Mouse (Mus musculus): ENCODE data around the gene Guk1. TPM values are rescaled to one million over a fixed set of nuclear protein-coding genes. Genes with fewer than 3 reads are reported as not detected.

Gene Guk1
- polyA plus RNA-seq, 1 experiment, result 284 TPM

GRCm38 (mm10) chr11:59196230-59196629 is 4.2 kb upstream of the Guk1 start:
- H3K36me3 ChIP-seq (ENCODE audit: control insufficient read depth, insufficient read depth, low read length), result no peaks in the 10 kb centered on the region
- no peaks in the 10 kb centered on the region for H3K27me3 ChIP-seq (ENCODE audit: control insufficient read depth, insufficient read depth, low read length)
- TF ChIP-seq POLR2A (IDR thresholded peaks at IDR 0.05; ENCODE audit: low read depth, low read length), result no peak
- TF ChIP-seq CTCF (IDR thresholded peaks at IDR 0.05; ENCODE audit: extremely low read depth, insufficient read length, insufficient replicate concordance, low read depth, low read length), result no peak
- peaks cover 3% of the 10 kb centered on the region; the same call in 1 of the 2 replicates for H3K4me1 ChIP-seq (ENCODE audit: control insufficient read depth, insufficient read depth, insufficient read length, low read length)
- H3K27ac ChIP-seq (ENCODE audit: insufficient read depth, low read depth, low read length), result no peak overlapping the region
- H3K4me3 ChIP-seq (ENCODE audit: low read depth, low read length), result no peak overlapping the region

GRCm38 (mm10) chr11:59191231-59192058 is 567 bp downstream of the Guk1 start:
- under 1% methylated on average over 59 of the region's 59 CpGs for WGBS
- TF ChIP-seq POLR2A (IDR thresholded peaks at IDR 0.05; ENCODE audit: low read depth, low read length), result peak; percentile 70
- no peak for TF ChIP-seq CTCF (IDR thresholded peaks at IDR 0.05; ENCODE audit: extremely low read depth, insufficient read length, insufficient replicate concordance, low read depth, low read length)
- peak overlapping the region; percentile 90 for H3K4me3 ChIP-seq (ENCODE audit: low read depth, low read length)
- no peaks in the 10 kb centered on the region for H3K27me3 ChIP-seq (ENCODE audit: control insufficient read depth, insufficient read depth, low read length)
- H3K27ac ChIP-seq (ENCODE audit: insufficient read depth, low read depth, low read length), result peak overlapping the region; percentile 97
- peaks cover 2% of the 10 kb centered on the region for H3K36me3 ChIP-seq (ENCODE audit: control insufficient read depth, insufficient read depth, low read length)
- peaks cover 16% of the 10 kb centered on the region for H3K4me1 ChIP-seq (ENCODE audit: control insufficient read depth, insufficient read depth, insufficient read length, low read length)

GRCm38 (mm10) chr11:59187706-59188105 is 4.3 kb downstream of the Guk1 start:
- Histone ChIP-seq H3K27ac (ENCODE audit: insufficient read depth, low read depth, low read length) (peak overlapping the region; percentile 84), H3K36me3 (ENCODE audit: control insufficient read depth, insufficient read depth, low read length) (peaks cover 20% of the 10 kb centered on the region), H3K27me3 (ENCODE audit: control insufficient read depth, insufficient read depth, low read length) (no peaks in the 10 kb centered on the region), H3K4me3 (ENCODE audit: low read depth, low read length) (peak overlapping the region; percentile 38), H3K4me1 (ENCODE audit: control insufficient read depth, insufficient read depth, insufficient read length, low read length) (peaks cover 37% of the 10 kb centered on the region)
- WGBS, result 29% methylated on average over 6 of the region's 6 CpGs
- TF ChIP-seq POLR2A (IDR thresholded peaks at IDR 0.05; ENCODE audit: low read depth, low read length), result peak; percentile 16; the same call in 1 of the 2 replicates
- no peak for TF ChIP-seq CTCF (IDR thresholded peaks at IDR 0.05; ENCODE audit: extremely low read depth, insufficient read length, insufficient replicate concordance, low read depth, low read length)

- Histone ChIP-seq H3K27ac (ENCODE audit: insufficient read depth, low read depth, low read length) (no peak overlapping the region), H3K4me1 (ENCODE audit: control insufficient read depth, insufficient read depth, insufficient read length, low read length) (peaks cover 37% of the 10 kb centered on the region), H3K4me3 (ENCODE audit: low read depth, low read length) (no peak overlapping the region), H3K27me3 (ENCODE audit: control insufficient read depth, insufficient read depth, low read length) (no peaks in the 10 kb centered on the region), H3K36me3 (ENCODE audit: control insufficient read depth, insufficient read depth, low read length) (peaks cover 20% of the 10 kb centered on the region)
- TF ChIP-seq CTCF (IDR thresholded peaks at IDR 0.05; ENCODE audit: extremely low read depth, insufficient read length, insufficient replicate concordance, low read depth, low read length), result no peak
- no peak for TF ChIP-seq POLR2A (IDR thresholded peaks at IDR 0.05; ENCODE audit: low read depth, low read length)
- WGBS, result 93% methylated on average over 5 of the region's 5 CpGs
Observed at GRCm38 (mm10) chr11:59185490-59185889, 6.5 kb downstream of the Guk1 start.

GRCm38 (mm10) chr11:59183821-59184220 is 8.2 kb downstream of the Guk1 start:
- WGBS, result 12% methylated on average over 3 of the region's 3 CpGs
- H3K27ac ChIP-seq (ENCODE audit: insufficient read depth, low read depth, low read length), result peak overlapping the region; percentile 88
- peaks cover 20% of the 10 kb centered on the region for H3K36me3 ChIP-seq (ENCODE audit: control insufficient read depth, insufficient read depth, low read length)
- no peaks in the 10 kb centered on the region for H3K27me3 ChIP-seq (ENCODE audit: control insufficient read depth, insufficient read depth, low read length)
- H3K4me3 ChIP-seq (ENCODE audit: low read depth, low read length), result peak overlapping the region; percentile 5; the same call in 1 of the 2 replicates
- peaks cover 35% of the 10 kb centered on the region for H3K4me1 ChIP-seq (ENCODE audit: control insufficient read depth, insufficient read depth, insufficient read length, low read length)
- TF ChIP-seq POLR2A (IDR thresholded peaks at IDR 0.05; ENCODE audit: low read depth, low read length) (no peak), CTCF (IDR thresholded peaks at IDR 0.05; ENCODE audit: extremely low read depth, insufficient read length, insufficient replicate concordance, low read depth, low read length) (peak; percentile 79; the same call in 1 of the 2 replicates)

- H3K4me1 ChIP-seq (ENCODE audit: control insufficient read depth, insufficient read depth, insufficient read length, low read length), result peaks cover 32% of the 10 kb centered on the region
- H3K36me3 ChIP-seq (ENCODE audit: control insufficient read depth, insufficient read depth, low read length), result peaks cover 20% of the 10 kb centered on the region
- no peaks in the 10 kb centered on the region for H3K27me3 ChIP-seq (ENCODE audit: control insufficient read depth, insufficient read depth, low read length)
- WGBS, result 21% methylated on average over 3 of the region's 3 CpGs
- H3K27ac ChIP-seq (ENCODE audit: insufficient read depth, low read depth, low read length), result peak within 1 kb of the TSS; percentile 88
- peak within 1 kb of the TSS; percentile 29 for H3K4me3 ChIP-seq (ENCODE audit: low read depth, low read length)
- TF ChIP-seq POLR2A (IDR thresholded peaks at IDR 0.05; ENCODE audit: low read depth, low read length) (no peak), CTCF (IDR thresholded peaks at IDR 0.05; ENCODE audit: extremely low read depth, insufficient read length, insufficient replicate concordance, low read depth, low read length) (no peak)
Observed at GRCm38 (mm10) chr11:59182864-59183331, 9.1 kb downstream of the Guk1 start, which contains the start of gene Gjc2. Gene Gjc2, minus strand, starts transcription at chr11:59183213.

GRCm38 (mm10) chr11:59176921-59177320 is 15.1 kb downstream of the Guk1 start:
- 0 out of 2 replicates have a peak overlapping the region, but pooled peaks have one; percentile 9 for H3K4me3 ChIP-seq (ENCODE audit: low read depth, low read length)
- H3K27ac ChIP-seq (ENCODE audit: insufficient read depth, low read depth, low read length), result no peak overlapping the region
- H3K27me3 ChIP-seq (ENCODE audit: control insufficient read depth, insufficient read depth, low read length), result peaks cover 19% of the 10 kb centered on the region
- no peaks in the 10 kb centered on the region for H3K36me3 ChIP-seq (ENCODE audit: control insufficient read depth, insufficient read depth, low read length)
- TF ChIP-seq POLR2A (IDR thresholded peaks at IDR 0.05; ENCODE audit: low read depth, low read length), result no peak
- no peak for TF ChIP-seq CTCF (IDR thresholded peaks at IDR 0.05; ENCODE audit: extremely low read depth, insufficient read length, insufficient replicate concordance, low read depth, low read length)
- 15% methylated on average over 34 of the region's 34 CpGs for WGBS
- 0 out of 2 replicates have a peak, but pooled peaks cover 3% of the 10 kb centered on the region for H3K4me1 ChIP-seq (ENCODE audit: control insufficient read depth, insufficient read depth, insufficient read length, low read length)
